In genomic region chr16:57580041-57580440, GRCm38 (mm10) we compare ENCODE assay signal across 12 mouse cellular contexts. TPM values are rescaled to one million over a fixed set of nuclear protein-coding genes. Genes with fewer than 3 reads are reported as not detected.
DNase-seq lines count a peak whose midpoint lies in the region; ATAC-seq lines count a peak whose summit lies in the region.
"Had no signal": no experiment of that assay in that cellular context is flagged by ENCODE, and none has a peak within 500 bp of the region (broad histone marks: within the 10 kb centered on the region; RNA-seq: fewer than 3 reads in every experiment).

No protein-coding gene starts in this region.

- no peaks in the 10 kb centered on the region for H3K27me3 ChIP-seq in liver, embryonic 16.5 days (ENCODE audit: control insufficient read depth, insufficient read depth, low read depth, low read length)
- H3K27me3 ChIP-seq: intestine, embryonic 15.5 days; midbrain, embryonic 12.5 days had no signal

- 39% methylated on average over 7 of the region's 7 CpGs for WGBS in liver, embryonic 16.5 days (ENCODE audit: insufficient replicate concordance)

- no peaks in the 10 kb centered on the region for H3K36me3 ChIP-seq in liver, embryonic 16.5 days (ENCODE audit: control insufficient read depth, insufficient read depth)
- H3K36me3 ChIP-seq: intestine, embryonic 15.5 days; midbrain, embryonic 12.5 days had no signal

- no peaks in the 10 kb centered on the region for H3K9me3 ChIP-seq in liver, embryonic 16.5 days (replicated peaks; ENCODE audit: control insufficient read depth, low read length)
- H3K9me3 ChIP-seq: intestine, embryonic 15.5 days; midbrain, embryonic 12.5 days had no signal

- H3K4me1 ChIP-seq in liver, embryonic 16.5 days (ENCODE audit: control insufficient read depth, low read depth, low read length): no peaks in the 10 kb centered on the region
- H3K4me1 ChIP-seq: intestine, embryonic 15.5 days; midbrain, embryonic 12.5 days had no signal

- H3K4me2 ChIP-seq in liver, embryonic 16.5 days (ENCODE audit: low read depth, low read length): no peak overlapping the region
- H3K4me2 ChIP-seq: intestine, embryonic 15.5 days; midbrain, embryonic 12.5 days had no signal

- H3K27ac ChIP-seq in liver, embryonic 16.5 days (ENCODE audit: low read length): no peak overlapping the region
- H3K27ac ChIP-seq: intestine, embryonic 15.5 days; midbrain, embryonic 12.5 days had no signal

- ATAC-seq in CD4-positive, CD25-positive, alpha-beta regulatory T cell, adult 4 months: peak; percentile 29
- ATAC-seq in common myeloid progenitor, adult 5-6 weeks (replicated peaks; ENCODE audit: low read depth, poor library complexity, severe bottlenecking): peak; percentile 92
- ATAC-seq in liver, embryonic 16.5 days (ENCODE audit: low read depth): peak; percentile 39; the same call in 1 of the 2 replicates
- ATAC-seq: intestine, embryonic 15.5 days had no signal

- DNase-seq in kidney, adult 9 months: peak; percentile 31
- DNase-seq in kidney, adult 8-10 months: no peak
- DNase-seq in layer of hippocampus, postnatal 10 days (ENCODE audit: low spot score in 2 of 2): no peak
- DNase-seq in T-cell, adult 2 months (ENCODE audit: low spot score): no peak
- DNase-seq in thymus, postnatal 10 days (ENCODE audit: low spot score in 2 of 2): no peak
- DNase-seq: adrenal gland, adult 2 months; cerebellum, adult 9-11 months had no signal

- no peak overlapping the region for H3K9ac ChIP-seq in liver, embryonic 16.5 days (ENCODE audit: low read depth, low read length)
- H3K9ac ChIP-seq: intestine, embryonic 15.5 days; midbrain, embryonic 12.5 days had no signal

- H3K4me3 ChIP-seq in liver, embryonic 16.5 days (ENCODE audit: low read depth, low read length): no peak overlapping the region
- H3K4me3 ChIP-seq: intestine, embryonic 15.5 days; midbrain, embryonic 12.5 days had no signal

RNA-seq across cellular contexts. Expression of gene Cmss1, which starts 26.6 kb away (rescaled TPM):
- polyA plus RNA-seq in CD4-positive, CD25-positive, alpha-beta regulatory T cell, adult 4 months (2017; shearing (Covaris generic)): 10 to 100 TPM; 30.3 to 32.9 TPM
- 80.5 and 120 TPM in 2 replicates for total RNA-seq in common myeloid progenitor, adult 5-6 weeks (2017)
- 18.6 and 19.1 TPM in 2 replicates for polyA plus RNA-seq in liver, embryonic 16.5 days (2015; fragmentation: Nextera tagmentation; extraction: Ambion mirVana)
- 10 to 100 TPM; 12.9 to 19.6 TPM for total RNA-seq in layer of hippocampus, postnatal 10 days (2021)

Comparison
In these comparisons a context has a peak if more than half of its experiments do, and no peak if none do; other contexts are left out.
1. ATAC-seq: peak in every context shown above with its lines; median percentile 92 in common myeloid progenitor, adult 5-6 weeks; 39 in liver, embryonic 16.5 days; 29 in CD4-positive, CD25-positive, alpha-beta regulatory T cell, adult 4 months.